Mouse (Mus musculus) cortical plate, adult 2 months (tissue): ENCODE measurements at regions not wholly inside any gene's neighbourhood (a gene's known extent, or its start where the extent isn't known, plus 50 kb on each side); places are given as distances from the start of the nearest gene placed in this dataset.
A peak's percentile ranks its signal among the peaks of the same experiment; 100 is the strongest.
"Not testable (repeated sequence)": the region's sequence is repeated elsewhere in the genome, so short reads cannot be mapped to it uniquely, and the experiment has no call there.

Source experiments
- H3K27ac ChIP-seq: fragments of 200-500 bp; 2 replicates; pipeline ENCODE4 v1.5.1; 2012; ENCODE audit warnings: low read length, control low read depth, inconsistent platforms; ENCODE audit not compliant: insufficient read depth
- H3K4me1 ChIP-seq: fragments of 200-500 bp; 2 replicates; pipeline ENCODE4 v1.6.1; 2011; ENCODE audit warnings: low read length; ENCODE audit not compliant: control insufficient read depth, insufficient read depth
- H3K4me3 ChIP-seq: fragments of 200-500 bp; 2 replicates; pipeline ENCODE4 v1.5.1; 2011; ENCODE audit warnings: mild to moderate bottlenecking, low read length, control low read depth; ENCODE audit not compliant: insufficient read depth
- CTCF ChIP-seq: fragments of 200-500 bp; IDR thresholded peaks from 2 replicates; pipeline ENCODE4 v1.5.1; 2011; ENCODE audit warnings: mild to moderate bottlenecking, control low read depth, low read length; ENCODE audit not compliant: insufficient read depth; ENCODE audit errors: extremely low read depth
- POLR2A ChIP-seq: fragments of 200-500 bp; IDR thresholded peaks from 2 replicates; pipeline ENCODE4 v1.6.1; 2011; ENCODE audit warnings: mild to moderate bottlenecking, low read length, control low read depth; ENCODE audit not compliant: insufficient read depth; ENCODE audit errors: extremely low read depth

- no peak overlapping the region for H3K27ac ChIP-seq
- H3K4me3 ChIP-seq, result no peak overlapping the region
- H3K4me1 ChIP-seq, result no peaks in the 10 kb centered on the region; the same call in 1 of the 2 replicates
- TF ChIP-seq CTCF, result no peak
- no peak for TF ChIP-seq POLR2A
Observed at GRCm38 (mm10) chr11:48657851-48658250, 142.3 kb upstream of the Rack1 start.

- no peak overlapping the region for H3K4me3 ChIP-seq
- no peak overlapping the region for H3K27ac ChIP-seq
- no peak for TF ChIP-seq POLR2A
- no peak for TF ChIP-seq CTCF
- no peaks in the 10 kb centered on the region; the same call in 1 of the 2 replicates for H3K4me1 ChIP-seq
Observed at GRCm38 (mm10) chr11:48661641-48662040, 138.5 kb upstream of the Rack1 start.

DNA sequence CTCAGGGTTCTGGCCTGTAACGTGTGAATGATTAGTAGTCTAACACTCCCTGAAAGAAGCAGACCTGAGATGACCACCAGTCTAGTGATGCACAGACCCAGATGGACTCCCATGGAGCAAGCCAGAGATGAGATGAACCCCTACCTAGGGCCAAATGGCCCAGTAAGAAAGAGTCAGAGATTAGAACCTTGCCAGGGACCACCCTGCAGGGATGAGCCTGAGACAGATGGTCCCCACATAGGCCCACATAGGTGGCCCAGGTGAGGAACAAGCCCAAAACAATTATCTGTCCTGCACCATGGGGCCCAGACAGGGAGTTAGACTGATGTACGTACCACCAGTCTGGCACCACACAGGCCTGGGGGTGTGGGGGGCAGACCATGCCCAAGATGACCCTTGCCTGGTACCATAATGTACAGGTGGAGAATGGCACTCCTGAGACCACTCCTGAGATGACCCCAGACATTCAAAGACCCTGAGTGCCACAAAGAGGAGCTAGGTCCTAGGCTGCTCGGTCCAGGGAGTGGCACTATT lies 115.3 kb upstream of the Rack1 start:
- TF ChIP-seq CTCF (no peak), POLR2A (no peak)
- H3K4me1 ChIP-seq, result no peaks in the 10 kb centered on the region
- no peak overlapping the region for H3K4me3 ChIP-seq
- no peak overlapping the region for H3K27ac ChIP-seq

DNA sequence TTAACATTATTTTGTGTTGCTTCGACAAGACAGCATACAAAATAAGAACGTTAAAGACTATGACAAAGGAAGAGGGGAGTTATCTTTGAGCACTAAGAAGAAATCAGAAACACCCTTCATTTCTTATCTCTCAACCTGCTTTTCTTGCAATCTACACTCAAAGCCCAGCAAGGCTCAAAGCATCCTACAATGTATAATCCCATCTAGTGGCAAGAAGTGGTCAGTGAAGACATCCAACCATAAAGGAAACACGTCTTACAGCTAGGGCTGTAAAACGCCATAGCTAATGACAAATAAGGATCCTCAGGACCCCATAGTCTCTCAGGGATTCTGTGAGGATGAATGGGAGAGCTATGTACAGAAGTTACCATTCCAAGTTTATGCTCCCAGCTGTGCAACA lies 110.1 kb upstream of the Rack1 start:
- TF ChIP-seq POLR2A (no peak), CTCF (0 out of 2 replicates have a peak, but pooled peaks have one; percentile 7)
- H3K4me1 ChIP-seq, result no peaks in the 10 kb centered on the region
- H3K4me3 ChIP-seq, result no peak overlapping the region
- no peak overlapping the region for H3K27ac ChIP-seq

DNA sequence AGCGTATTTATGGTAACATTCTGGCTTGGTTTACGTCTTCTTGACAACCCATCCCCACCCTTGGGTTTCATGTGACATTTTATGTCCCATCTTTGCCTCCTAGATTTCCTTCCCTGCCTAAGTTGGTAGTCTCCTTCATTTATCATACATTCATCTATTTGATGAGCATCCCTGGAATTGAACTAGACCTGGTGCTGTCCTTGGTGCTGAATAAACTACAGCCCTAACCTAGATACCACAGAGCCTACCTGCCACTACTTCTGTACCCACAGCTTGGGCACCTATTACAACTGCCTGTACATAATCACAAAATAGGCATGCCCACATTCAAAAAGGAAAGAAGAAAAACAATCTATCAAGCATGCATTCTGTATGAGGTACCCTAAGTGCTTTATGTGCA lies 103.8 kb upstream of the Rack1 start:
- no peak overlapping the region for H3K27ac ChIP-seq
- H3K4me3 ChIP-seq, result no peak overlapping the region
- H3K4me1 ChIP-seq, result no peaks in the 10 kb centered on the region
- no peak for TF ChIP-seq CTCF
- TF ChIP-seq POLR2A, result no peak

GRCm38 (mm10) chr11:48697191-48697590 lies 102.9 kb upstream of the Rack1 start:
- no peak overlapping the region for H3K27ac ChIP-seq
- TF ChIP-seq CTCF, result no peak
- no peak for TF ChIP-seq POLR2A
- no peaks in the 10 kb centered on the region for H3K4me1 ChIP-seq
- no peak overlapping the region for H3K4me3 ChIP-seq

DNA sequence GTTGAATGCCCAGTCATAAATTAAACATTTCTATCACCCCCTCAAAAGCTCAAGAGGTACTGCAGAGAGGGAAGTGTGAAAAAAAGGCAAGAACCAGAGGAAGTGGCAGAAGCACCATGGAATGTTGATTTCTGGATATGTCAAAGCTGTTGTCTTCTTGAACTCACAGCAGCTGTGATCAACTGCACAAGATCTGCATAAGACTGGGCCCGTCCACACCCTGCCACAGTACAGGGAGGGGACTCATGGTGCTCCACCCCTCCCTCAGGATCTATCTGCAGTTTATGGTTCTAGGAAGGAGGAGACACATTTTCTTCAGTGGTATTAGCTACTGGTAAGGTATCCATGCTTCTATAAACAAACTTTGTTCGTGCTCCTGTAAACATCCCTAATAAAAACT lies 92.9 kb upstream of the Rack1 start:
- H3K4me3 ChIP-seq, result no peak overlapping the region
- TF ChIP-seq CTCF (no peak), POLR2A (no peak)
- no peak overlapping the region for H3K27ac ChIP-seq
- H3K4me1 ChIP-seq, result no peaks in the 10 kb centered on the region

DNA sequence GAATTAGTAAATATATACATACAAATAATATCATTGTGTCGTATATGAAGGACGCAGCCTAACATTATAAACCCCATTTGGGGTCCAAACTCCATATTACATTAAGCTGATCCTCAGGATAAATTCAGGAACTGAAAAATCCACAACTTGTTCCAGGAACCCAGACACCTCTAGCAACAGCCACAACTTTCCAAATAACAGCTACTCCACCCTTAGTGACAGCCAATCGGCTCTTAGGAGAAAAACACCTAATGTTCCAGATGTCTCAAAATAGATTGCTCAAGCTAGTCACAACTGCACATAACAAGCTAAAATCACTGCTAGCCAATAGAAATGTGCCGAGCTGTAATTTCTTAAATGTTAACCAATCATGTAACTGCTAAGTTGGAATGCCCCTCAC lies 89.2 kb upstream of the Rack1 start:
- H3K4me1 ChIP-seq, result no peaks in the 10 kb centered on the region
- H3K4me3 ChIP-seq, result no peak overlapping the region
- no peak for TF ChIP-seq CTCF
- TF ChIP-seq POLR2A, result no peak
- H3K27ac ChIP-seq, result no peak overlapping the region

DNA sequence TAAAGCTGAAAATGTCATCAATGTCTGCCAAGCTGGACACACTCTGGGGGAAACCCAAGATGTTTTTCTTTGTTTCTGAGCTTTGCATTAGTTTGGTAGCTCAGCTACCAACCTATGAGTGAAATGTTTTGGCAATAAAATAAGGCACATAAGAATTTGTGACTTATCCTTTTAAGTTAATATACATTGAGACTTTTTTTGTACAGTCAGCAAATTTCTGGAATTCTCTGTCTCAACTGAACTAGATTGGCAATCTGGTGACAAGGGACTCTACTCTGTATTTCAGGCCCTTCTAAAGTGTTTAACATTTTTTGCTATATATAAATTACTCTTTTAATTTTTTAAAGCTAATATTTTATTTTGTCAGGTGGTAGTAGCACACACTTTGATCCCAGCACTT lies 76.1 kb upstream of the Rack1 start:
- TF ChIP-seq POLR2A (no peak), CTCF (no peak)
- H3K4me1 ChIP-seq, result no peaks in the 10 kb centered on the region
- H3K27ac ChIP-seq, result no peak overlapping the region
- no peak overlapping the region for H3K4me3 ChIP-seq

DNA sequence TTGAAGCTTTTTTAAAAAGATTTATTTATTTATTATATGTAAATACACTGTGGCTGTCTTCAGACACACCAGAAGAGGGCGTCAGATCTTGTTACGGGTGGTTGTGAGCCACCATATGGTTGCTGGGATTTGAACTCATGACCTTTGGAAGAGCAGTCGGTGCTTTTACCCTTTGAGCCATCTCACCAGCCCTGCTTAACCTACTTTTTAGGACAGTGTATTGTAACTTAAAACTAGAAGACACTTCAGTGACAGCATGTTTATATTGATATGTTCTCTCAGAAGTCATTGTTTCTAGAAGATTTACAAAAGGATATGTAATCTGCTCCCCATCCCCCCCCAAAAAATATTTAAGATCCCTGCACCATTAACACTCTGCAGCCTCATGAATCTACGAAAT lies 69.3 kb upstream of the Rack1 start:
- not testable (repeated sequence) for H3K4me1 ChIP-seq, H3K27ac ChIP-seq, H3K4me3 ChIP-seq

- Histone ChIP-seq H3K4me1 (no peaks in the 10 kb centered on the region), H3K27ac (no peak overlapping the region), H3K4me3 (no peak overlapping the region)
- TF ChIP-seq POLR2A, result no peak
- no peak for TF ChIP-seq CTCF
Observed at GRCm38 (mm10) chr11:48746503-48746902, 53.6 kb upstream of the Rack1 start.
